Mouse (Mus musculus): ENCODE results near the gene Txnrd1.

The Txnrd1 gene

GRCm38 (mm10) chr10:82859533-82859915 is 25.8 kb downstream of the Txnrd1 start:
- in situ Hi-C loops (cut with MboI; ENCODE audit: unreplicated experiment in 2 of 2), result loop anchor here (5.0 kb wide), 1 partner anchor 42 kb away; no protein-coding TSS in a partner anchor

- in situ Hi-C loops (cut with MboI; ENCODE audit: unreplicated experiment in 2 of 2), result no loop called here
These were observed 26.6 kb downstream of the Txnrd1 start for GRCm38 (mm10) chr10:82860181-82860928.

GRCm38 (mm10) chr10:82860929-82861315 is 27.2 kb downstream of the Txnrd1 start:
- in situ Hi-C loops (cut with MboI; ENCODE audit: unreplicated experiment in 2 of 2), result no loop called here

GRCm38 (mm10) chr10:82863106-82863680 is 29.4 kb downstream of the Txnrd1 start:
- in situ Hi-C loops (cut with MboI; ENCODE audit: unreplicated experiment in 2 of 2), result no loop called here

GRCm38 (mm10) chr10:82863827-82864226 is 30.1 kb downstream of the Txnrd1 start:
- in situ Hi-C loops (cut with MboI; ENCODE audit: unreplicated experiment in 2 of 2), result no loop called here

GRCm38 (mm10) chr10:82866356-82866755 is 32.6 kb downstream of the Txnrd1 start, which contains the start of gene Eid3:
Gene Eid3, plus strand, starts transcription at chr10:82866626.
- in situ Hi-C loops (cut with MboI; ENCODE audit: unreplicated experiment in 2 of 2), result no loop called here

- in situ Hi-C loops (cut with MboI; ENCODE audit: unreplicated experiment in 2 of 2), result no loop called here
These were observed 33.1 kb downstream of the Txnrd1 start for GRCm38 (mm10) chr10:82866832-82867231.

- in situ Hi-C loops (cut with MboI; ENCODE audit: unreplicated experiment in 2 of 2), result no loop called here
These were observed 34.8 kb downstream of the Txnrd1 start for GRCm38 (mm10) chr10:82868418-82869086.

- in situ Hi-C loops (cut with MboI; ENCODE audit: unreplicated experiment in 2 of 2), result no loop called here
These were observed 41.7 kb downstream of the Txnrd1 start for GRCm38 (mm10) chr10:82875446-82875845.

GRCm38 (mm10) chr10:82876076-82876796 is 42.5 kb downstream of the Txnrd1 start:
- in situ Hi-C loops (cut with MboI; ENCODE audit: unreplicated experiment in 2 of 2), result no loop called here

GRCm38 (mm10) chr10:82887354-82887753 is 53.6 kb downstream of the Txnrd1 start:
- in situ Hi-C loops (cut with MboI; ENCODE audit: unreplicated experiment in 2 of 2), result no loop called here

GRCm38 (mm10) chr10:82888576-82888975 is 54.8 kb downstream of the Txnrd1 start:
- in situ Hi-C loops (cut with MboI; ENCODE audit: unreplicated experiment in 2 of 2), result no loop called here

GRCm38 (mm10) chr10:82889447-82889973 is 55.8 kb downstream of the Txnrd1 start:
- in situ Hi-C loops (cut with MboI; ENCODE audit: unreplicated experiment in 2 of 2), result no loop called here

GRCm38 (mm10) chr10:82890936-82891335 is 57.2 kb downstream of the Txnrd1 start:
- in situ Hi-C loops (cut with MboI; ENCODE audit: unreplicated experiment in 2 of 2), result no loop called here

GRCm38 (mm10) chr10:82891427-82891826 is 57.7 kb downstream of the Txnrd1 start:
- in situ Hi-C loops (cut with MboI; ENCODE audit: unreplicated experiment in 2 of 2), result no loop called here

GRCm38 (mm10) chr10:82892442-82893055 is 58.8 kb downstream of the Txnrd1 start:
- in situ Hi-C loops (cut with MboI; ENCODE audit: unreplicated experiment in 2 of 2), result no loop called here

GRCm38 (mm10) chr10:82893872-82894650 is 60.3 kb downstream of the Txnrd1 start:
- in situ Hi-C loops (cut with MboI; ENCODE audit: unreplicated experiment in 2 of 2), result no loop called here

GRCm38 (mm10) chr10:82897936-82898335 is 64.2 kb downstream of the Txnrd1 start:
- in situ Hi-C loops (cut with MboI; ENCODE audit: unreplicated experiment in 2 of 2), result no loop called here

GRCm38 (mm10) chr10:82898893-82899292 is 65.1 kb downstream of the Txnrd1 start:
- in situ Hi-C loops (cut with MboI; ENCODE audit: unreplicated experiment in 2 of 2), result no loop called here

All from v-Abl transformed pro-B cells (cell line).